Mouse (Mus musculus) frontal cortex, adult 2 months (tissue): ENCODE results near the gene Wdpcp. TPM values are rescaled to one million over a fixed set of nuclear protein-coding genes. Genes with fewer than 3 reads are reported as not detected.

ENCODE experiments used
- DNase-seq, 2 experiments: peaks; one replicate each; pipeline ENCODE4 v3.0.0; 2022; ENCODE audit warnings: low spot score in 1 of 2; ENCODE audit errors: extremely low spot score in 1 of 2
- polyA plus RNA-seq: library from polyadenylated mRNA; depleted of rRNA; stranded (reverse); fragments of >200 nt; gene quantifications from 2 replicates; pipeline ENCODE4 v1.2.3, GENCODE M21; 2012

The Wdpcp gene
- polyA plus RNA-seq, 1 experiment, result 8.8 TPM

DNA sequence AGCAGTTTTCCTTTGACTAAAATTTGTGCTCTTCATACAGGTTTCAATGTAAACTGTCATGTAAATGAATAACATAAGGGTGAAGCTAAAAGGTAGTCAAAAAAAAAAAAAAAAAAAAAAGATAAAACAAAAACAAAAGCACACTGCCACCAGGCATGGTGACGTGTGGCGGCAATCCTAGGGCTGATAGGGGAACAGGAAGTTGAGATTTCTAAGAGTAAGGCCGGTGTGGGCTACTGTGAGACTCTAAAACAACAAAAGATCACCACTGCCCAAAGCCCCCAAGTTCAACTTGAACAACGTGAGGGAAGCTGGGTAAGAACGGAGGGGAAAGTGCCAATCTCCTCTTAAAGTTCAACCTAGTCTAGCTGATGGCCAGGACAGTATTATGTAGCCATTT, 3.0 kb upstream of the Wdpcp start:
- DNase-seq, result no peak

DNA sequence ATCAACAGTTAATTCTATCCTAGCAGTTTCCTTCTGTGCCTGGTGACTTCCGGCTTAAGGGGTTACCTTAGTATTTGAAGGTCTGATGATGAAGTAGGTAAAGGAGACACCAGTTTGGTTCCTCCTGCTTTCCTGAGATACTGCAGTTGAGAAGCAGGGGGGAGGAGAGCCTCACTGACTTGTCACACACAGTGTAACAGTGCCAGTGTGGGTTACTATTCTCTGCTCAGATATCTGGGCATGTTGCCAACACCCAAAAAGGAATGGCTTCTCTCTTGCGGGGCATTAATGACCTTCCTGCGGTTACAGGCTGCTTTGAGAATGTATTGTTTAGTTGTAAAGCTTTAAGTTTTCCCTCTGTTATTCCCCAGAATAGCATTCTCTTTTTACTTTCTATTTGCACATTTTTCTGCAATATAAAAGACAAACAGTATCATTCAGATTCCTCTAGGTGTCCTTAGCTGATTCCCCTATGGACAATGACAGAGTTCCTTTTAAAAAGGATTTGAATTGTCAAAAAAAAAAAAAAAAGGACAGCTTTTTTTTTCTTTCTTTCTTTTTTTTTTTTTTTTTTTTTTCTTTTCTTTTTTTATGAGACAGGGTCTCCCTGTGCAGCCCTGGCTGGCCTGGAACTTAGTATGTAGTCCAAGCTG, 2.5 kb upstream of the Wdpcp start:
- DNase-seq, result peak; percentile 47 to 82

DNA sequence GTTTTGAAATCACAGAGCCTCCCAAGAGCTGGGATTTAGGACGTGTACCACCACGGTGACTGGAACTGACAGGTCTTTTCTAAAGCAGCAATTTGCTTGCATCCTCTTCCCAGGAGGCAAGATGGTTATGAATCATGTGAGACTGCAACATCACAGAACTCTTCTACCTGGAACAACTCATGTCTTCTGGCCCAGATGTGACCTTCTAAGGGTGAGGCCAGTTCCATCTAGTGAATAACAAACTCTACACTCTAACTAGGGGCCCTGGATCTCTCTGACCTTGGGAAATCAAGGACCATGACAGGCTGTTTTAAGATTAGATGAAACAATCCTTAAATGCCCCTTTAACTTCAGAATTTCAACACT, 1.9 kb upstream of the Wdpcp start:
- no peak for DNase-seq

DNA sequence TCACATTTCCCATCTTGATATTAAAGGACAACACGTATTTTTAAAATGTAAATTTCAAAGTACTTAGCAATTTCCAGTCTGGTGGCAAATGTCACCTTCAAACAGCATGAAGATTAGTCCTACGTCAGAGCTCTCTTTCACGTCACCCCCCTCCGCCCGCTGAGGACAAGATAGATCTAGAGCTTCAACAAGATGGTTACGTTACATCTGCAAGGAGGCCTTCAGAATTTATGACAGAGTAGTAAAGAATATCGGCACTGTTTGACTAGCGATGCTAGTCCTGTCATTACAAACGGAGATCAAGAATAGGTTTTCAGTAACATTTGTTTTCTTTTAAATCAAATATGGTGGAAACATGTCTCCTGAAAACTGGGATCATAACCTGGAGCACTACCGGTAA, 1.1 kb upstream of the Wdpcp start:
- peak; percentile 72 to 76 for DNase-seq

DNA sequence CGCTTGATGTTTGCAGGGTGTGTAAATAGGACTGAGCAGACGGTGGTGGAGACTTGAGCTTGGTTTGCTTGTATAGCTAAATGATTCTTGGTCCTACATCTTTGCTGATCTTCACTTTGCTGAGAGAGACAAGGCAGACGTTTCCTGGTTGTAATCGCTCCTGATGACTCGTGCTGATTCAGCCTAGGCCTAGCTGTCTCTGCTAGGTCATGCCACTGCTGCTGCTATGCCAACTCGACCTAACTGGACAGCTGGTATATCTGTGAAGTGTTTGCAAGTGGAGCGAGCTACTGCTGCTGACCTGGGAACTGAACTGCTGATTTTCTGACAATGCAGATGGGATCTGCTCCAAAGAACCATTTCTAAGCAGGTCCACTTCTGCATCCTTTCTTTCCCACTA, 9.4 kb downstream of the Wdpcp start:
- DNase-seq, result no peak

DNA sequence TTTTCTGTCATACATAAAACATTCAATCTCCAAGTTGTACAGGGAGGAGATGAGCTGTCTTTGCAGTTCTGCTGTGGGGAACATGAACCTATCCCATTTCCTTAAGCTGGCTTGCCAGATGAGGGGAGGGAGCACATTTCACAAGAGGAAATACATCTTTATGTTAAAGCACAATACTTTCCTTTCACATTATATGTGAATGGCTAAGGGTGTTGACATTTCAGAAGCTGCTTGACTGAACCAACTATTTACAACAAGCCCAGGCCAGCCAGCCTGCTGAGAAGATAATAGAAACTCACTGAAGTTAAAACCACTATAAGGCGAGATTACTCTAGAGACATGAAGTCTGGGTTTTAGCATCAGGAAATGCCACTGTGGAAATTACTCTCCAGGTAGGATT, 11.3 kb downstream of the Wdpcp start:
- no peak for DNase-seq

DNA sequence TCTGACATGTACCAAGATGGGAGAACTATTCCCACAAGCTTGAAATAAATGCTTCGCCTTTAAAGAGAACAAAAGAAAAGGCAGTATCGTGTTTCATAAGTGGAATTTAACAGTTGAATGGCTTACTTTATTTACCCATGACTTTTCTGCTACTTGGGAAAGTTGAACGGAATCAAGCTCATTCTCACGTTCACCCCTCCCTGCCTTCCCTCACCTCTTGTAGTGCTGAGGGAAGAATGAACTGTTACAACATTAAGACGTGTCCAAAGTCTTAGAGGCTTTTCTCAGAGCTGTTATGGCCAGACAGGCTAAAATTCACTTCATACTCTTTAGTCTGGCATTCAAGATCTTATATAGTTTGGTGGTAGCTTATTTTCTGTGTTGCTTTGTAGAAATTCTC, 30.5 kb downstream of the Wdpcp start:
- DNase-seq, result no peak

GRCm38 (mm10) chr11:21615915-21616314, 43.9 kb downstream of the Wdpcp start:
- peak in 1 of 2 experiments; percentile 3 for DNase-seq

DNA sequence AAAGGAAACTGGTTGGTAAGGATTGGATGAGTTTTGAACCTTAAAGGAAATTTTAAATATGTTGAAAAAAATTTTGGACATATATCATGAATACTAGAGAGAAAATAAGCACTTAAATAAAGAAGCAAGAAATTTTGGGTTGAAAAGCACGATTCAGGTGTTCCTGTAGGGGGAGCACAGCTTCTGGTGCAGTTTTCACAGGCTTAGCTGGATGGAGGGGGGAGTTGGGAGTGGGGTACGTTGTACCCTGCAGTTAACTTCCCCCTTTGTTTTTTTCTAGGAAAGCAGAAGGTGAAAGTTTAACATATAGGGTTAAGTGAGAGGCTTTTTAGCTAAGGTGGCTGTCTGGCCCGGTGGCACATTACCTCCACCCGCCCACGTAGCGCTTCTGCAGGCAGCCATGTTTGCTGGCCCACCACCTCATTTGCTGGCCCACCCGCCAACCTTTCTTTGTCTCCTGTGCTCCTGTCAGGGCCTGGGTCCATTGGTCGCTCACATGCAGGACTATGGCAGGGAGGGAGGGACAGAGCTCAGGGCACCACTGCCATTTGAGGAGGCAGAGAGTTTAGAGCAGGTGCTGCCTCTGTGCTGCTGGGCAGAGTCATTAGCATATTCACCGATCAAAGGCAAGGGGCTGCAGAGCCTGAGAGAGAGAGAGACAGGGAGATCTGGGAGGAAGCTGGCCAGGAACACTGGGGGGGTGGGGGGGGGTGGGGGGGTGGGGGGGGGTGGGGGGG, 62.3 kb downstream of the Wdpcp start:
- DNase-seq, result no peak

DNA sequence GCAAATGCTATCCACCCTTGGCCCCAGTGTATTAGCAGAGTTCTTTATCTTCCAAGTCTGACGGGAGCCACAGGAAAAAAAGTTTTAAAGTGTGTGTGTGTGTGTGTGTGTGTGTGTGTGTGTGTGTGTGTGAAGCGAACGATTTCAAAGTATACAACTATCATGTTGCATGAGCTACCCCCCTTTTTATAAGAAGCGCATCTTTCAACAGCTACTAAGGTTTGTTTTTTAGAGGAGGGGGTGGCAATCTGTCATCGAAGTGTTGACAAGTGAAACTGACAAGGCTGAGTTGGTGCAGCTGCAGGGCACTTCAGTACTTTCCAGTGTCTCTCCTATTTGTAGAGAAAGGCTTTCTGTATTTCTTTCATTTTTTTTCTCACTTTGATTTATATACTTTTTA, 66.3 kb downstream of the Wdpcp start:
- DNase-seq, result no peak

GRCm38 (mm10) chr11:21639534-21639933, 67.5 kb downstream of the Wdpcp start:
- no peak for DNase-seq

GRCm38 (mm10) chr11:21644231-21644630, 72.2 kb downstream of the Wdpcp start:
- no peak for DNase-seq

DNA sequence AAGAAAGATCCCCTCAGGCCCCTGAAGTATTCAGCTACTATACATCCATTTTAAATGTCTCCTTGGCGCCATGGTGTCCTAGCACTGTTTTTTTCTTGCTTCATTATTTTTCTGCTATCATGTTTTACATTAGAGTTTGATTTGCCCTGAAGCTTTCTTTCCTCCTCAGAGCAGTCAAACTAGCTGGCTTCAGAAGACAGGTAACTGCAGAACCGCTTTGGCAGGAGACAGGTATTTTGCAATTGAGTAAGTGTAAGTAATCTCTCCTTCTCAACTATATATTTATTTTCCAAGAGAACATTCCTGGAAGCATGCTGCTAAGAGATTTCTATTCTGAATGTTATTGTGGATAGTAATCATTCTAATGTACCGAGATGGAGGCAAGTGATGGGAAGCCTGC, 74.1 kb downstream of the Wdpcp start:
- DNase-seq, result no peak

- peak in 1 of 2 experiments; percentile 74 for DNase-seq
Observed at GRCm38 (mm10) chr11:21658985-21659384, 87.0 kb downstream of the Wdpcp start.

- DNase-seq, result no peak
Observed at GRCm38 (mm10) chr11:21677034-21677433, 105.0 kb downstream of the Wdpcp start.

DNA sequence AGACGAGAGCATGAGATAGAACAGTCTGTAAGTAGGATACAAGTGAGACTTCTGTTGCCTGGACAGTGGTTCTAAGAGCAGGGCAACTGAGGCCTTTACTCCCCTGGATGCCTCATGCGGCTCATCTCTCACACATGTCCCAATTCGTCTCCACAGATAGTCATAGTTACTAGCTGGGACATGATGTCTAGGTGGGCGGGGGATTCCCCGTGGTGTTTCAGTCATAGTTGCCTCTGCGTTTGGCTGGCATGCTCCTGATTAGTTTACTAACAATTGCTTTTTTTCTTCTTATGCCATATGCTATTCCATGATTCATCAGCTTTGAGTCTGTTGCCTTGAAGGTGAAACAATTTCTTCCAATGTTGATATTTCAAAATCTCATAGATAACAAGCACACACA, 116.4 kb downstream of the Wdpcp start:
- DNase-seq, result peak; percentile 16 to 58

GRCm38 (mm10) chr11:21690730-21691129, 118.7 kb downstream of the Wdpcp start:
- DNase-seq, result no peak

- DNase-seq, result no peak
Observed at GRCm38 (mm10) chr11:21694087-21694486, 122.1 kb downstream of the Wdpcp start.

DNA sequence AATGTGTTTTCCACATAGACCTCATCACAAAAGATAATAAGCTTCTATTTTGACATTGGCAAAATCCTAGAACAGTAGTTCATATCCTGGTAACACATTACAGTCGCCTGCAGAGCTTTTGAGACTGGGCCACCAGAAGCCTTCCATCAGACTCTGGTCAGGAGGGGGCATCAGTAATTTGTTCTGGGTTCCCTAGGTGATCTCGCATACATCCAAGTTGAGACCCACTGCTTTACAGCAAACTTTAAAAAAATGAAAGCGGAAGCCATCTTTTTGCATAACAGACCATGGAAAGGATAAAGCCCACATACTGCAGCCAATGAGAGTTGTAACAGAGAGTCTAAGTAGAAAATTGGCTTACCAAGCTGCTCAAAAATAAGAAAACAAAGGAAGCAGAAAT, 125.6 kb downstream of the Wdpcp start:
- DNase-seq, result no peak

DNA sequence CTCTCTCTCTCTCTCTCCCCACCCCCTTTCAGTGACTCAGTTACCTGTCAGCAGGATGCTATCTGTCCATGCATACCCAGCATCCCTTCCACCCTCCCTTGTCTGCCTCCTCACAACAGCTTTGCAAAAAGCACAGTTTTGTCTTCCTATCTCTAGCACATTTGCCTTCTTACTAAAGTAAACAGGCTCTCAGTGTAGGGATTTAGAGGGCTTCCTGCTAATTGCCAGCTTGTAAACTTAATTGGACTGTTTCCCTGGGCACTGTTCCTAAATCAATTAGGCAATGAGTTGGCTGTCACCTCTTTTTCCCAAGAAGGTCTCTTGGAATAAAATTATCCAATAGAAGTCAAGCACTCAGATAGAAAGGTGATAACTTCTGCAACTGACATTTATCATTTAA, 141.5 kb downstream of the Wdpcp start:
- peak in 1 of 2 experiments; percentile 20 for DNase-seq

DNA sequence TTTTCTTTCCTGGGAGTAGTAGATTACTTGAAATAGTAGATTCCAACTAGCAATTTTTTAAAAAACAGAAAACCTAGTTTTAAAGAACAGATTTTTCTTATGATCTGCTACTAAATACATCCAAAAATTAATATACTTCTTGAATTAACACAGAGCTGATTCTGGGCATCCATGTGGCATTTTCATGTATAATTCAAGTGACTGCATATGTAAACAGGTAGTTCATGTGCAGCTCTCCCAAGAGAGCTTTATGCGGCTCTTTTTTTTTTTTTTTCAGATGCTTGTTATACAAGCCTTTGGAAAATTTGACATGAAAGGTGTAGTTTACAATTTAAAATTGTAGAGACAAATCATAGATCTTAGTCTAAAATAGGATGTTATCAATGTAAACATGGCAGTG, 142.0 kb downstream of the Wdpcp start:
- DNase-seq, result no peak

DNA sequence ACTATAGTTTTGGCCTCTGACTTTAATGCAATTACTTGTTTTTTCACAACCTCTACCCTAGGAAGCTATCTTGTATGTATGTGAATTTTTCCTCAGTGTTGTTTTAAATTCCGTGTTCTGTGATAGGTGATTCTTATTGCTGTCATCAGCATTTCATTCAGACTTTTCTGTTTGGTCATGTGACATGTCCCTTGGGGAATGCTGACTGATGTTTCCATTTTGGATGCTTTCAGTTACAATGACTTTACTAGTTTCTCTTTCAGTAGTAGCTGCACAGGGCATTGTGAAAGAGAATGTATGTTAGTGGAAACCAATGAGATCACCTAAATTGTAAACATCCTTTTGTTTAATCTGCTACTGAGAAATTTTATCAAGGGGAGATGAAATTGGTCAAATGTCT, 154.3 kb downstream of the Wdpcp start:
- DNase-seq, result no peak
